Mouse (Mus musculus): ENCODE results near the gene Nr1h2. TPM values are rescaled to one million over a fixed set of nuclear protein-coding genes. Genes with fewer than 3 reads are reported as not detected.

Gene Nr1h2
- polyA plus RNA-seq, 1 experiment from 2014 or later = 70.2 TPM

GRCm38 (mm10) chr7:44526414-44527154, 27.2 kb downstream of the Nr1h2 start:
- no peaks in the 10 kb centered on the region for H3K36me3 ChIP-seq (ENCODE audit: control insufficient read depth, insufficient read depth, low read length)
- H3K4me2 ChIP-seq (ENCODE audit: low read depth, severe bottlenecking) = no peak overlapping the region
- no peaks in the 10 kb centered on the region for H3K4me1 ChIP-seq (ENCODE audit: control insufficient read depth, insufficient read depth, low read length)
- H3K27ac ChIP-seq (replicated peaks; ENCODE audit: low read depth, low read length) = no peak overlapping the region
- DNase-seq (ENCODE audit: low spot score) = no peak
- H3K9ac ChIP-seq (ENCODE audit: low read length) = no peak overlapping the region
- 84% methylated on average over 14 of the region's 14 CpGs for WGBS
- H3K4me3 ChIP-seq (ENCODE audit: low read depth, low read length) = no peak overlapping the region
- peaks cover 52% of the 10 kb centered on the region for H3K27me3 ChIP-seq (ENCODE audit: control insufficient read depth, insufficient read depth, low read length)
- H3K9me3 ChIP-seq (ENCODE audit: control insufficient read depth, low read length) = no peaks in the 10 kb centered on the region
- no peak for ATAC-seq (ENCODE audit: insufficient number of reproducible peaks, low FRiP score, low TSS enrichment, low read depth)

- no peaks in the 10 kb centered on the region for H3K9me3 ChIP-seq (ENCODE audit: control insufficient read depth, low read length)
- DNase-seq (ENCODE audit: low spot score) = no peak
- H3K36me3 ChIP-seq (ENCODE audit: control insufficient read depth, insufficient read depth, low read length) = no peaks in the 10 kb centered on the region
- 18% methylated on average over 22 of the region's 22 CpGs for WGBS
- H3K9ac ChIP-seq (ENCODE audit: low read length) = peak overlapping the region; percentile 28; the same call in 1 of the 2 replicates
- H3K4me3 ChIP-seq (ENCODE audit: low read depth, low read length) = 0 out of 2 replicates have a peak overlapping the region, but pooled peaks have one; percentile 5
- no peak overlapping the region for H3K4me2 ChIP-seq (ENCODE audit: low read depth, severe bottlenecking)
- ATAC-seq (ENCODE audit: insufficient number of reproducible peaks, low FRiP score, low TSS enrichment, low read depth) = no peak
- H3K4me1 ChIP-seq (ENCODE audit: control insufficient read depth, insufficient read depth, low read length) = no peaks in the 10 kb centered on the region
- no peak overlapping the region for H3K27ac ChIP-seq (replicated peaks; ENCODE audit: low read depth, low read length)
- H3K27me3 ChIP-seq (ENCODE audit: control insufficient read depth, insufficient read depth, low read length) = peaks cover 56% of the 10 kb centered on the region
Observed at GRCm38 (mm10) chr7:44525126-44525832, 28.5 kb downstream of the Nr1h2 start.

GRCm38 (mm10) chr7:44524502-44524901, 29.2 kb downstream of the Nr1h2 start, which contains the start of gene Mybpc2:
Gene Mybpc2, minus strand, starts transcription at chr7:44524656.
- H3K27me3 ChIP-seq (ENCODE audit: control insufficient read depth, insufficient read depth, low read length) = peaks cover 56% of the 10 kb centered on the region
- no peak within 1 kb of the TSS for H3K4me2 ChIP-seq (ENCODE audit: low read depth, severe bottlenecking)
- no peaks in the 10 kb centered on the region for H3K36me3 ChIP-seq (ENCODE audit: control insufficient read depth, insufficient read depth, low read length)
- ATAC-seq (ENCODE audit: insufficient number of reproducible peaks, low FRiP score, low TSS enrichment, low read depth) (no peak), DNase-seq (ENCODE audit: low spot score) (no peak)
- H3K9me3 ChIP-seq (ENCODE audit: control insufficient read depth, low read length) = no peaks in the 10 kb centered on the region
- 25% methylated on average over 12 of the region's 12 CpGs for WGBS
- H3K9ac ChIP-seq (ENCODE audit: low read length) = peak within 1 kb of the TSS; percentile 28; the same call in 1 of the 2 replicates
- H3K4me1 ChIP-seq (ENCODE audit: control insufficient read depth, insufficient read depth, low read length) = no peaks in the 10 kb centered on the region
- 0 out of 2 replicates have a peak within 1 kb of the TSS, but pooled peaks have one; percentile 5 for H3K4me3 ChIP-seq (ENCODE audit: low read depth, low read length)
- no peak within 1 kb of the TSS for H3K27ac ChIP-seq (replicated peaks; ENCODE audit: low read depth, low read length)

GRCm38 (mm10) chr7:44523056-44523455, 30.7 kb downstream of the Nr1h2 start:
- Histone ChIP-seq H3K27me3 (ENCODE audit: control insufficient read depth, insufficient read depth, low read length) (peaks cover 55% of the 10 kb centered on the region), H3K4me3 (ENCODE audit: low read depth, low read length) (no peak overlapping the region), H3K36me3 (ENCODE audit: control insufficient read depth, insufficient read depth, low read length) (no peaks in the 10 kb centered on the region), H3K9ac (ENCODE audit: low read length) (no peak overlapping the region), H3K4me1 (ENCODE audit: control insufficient read depth, insufficient read depth, low read length) (no peaks in the 10 kb centered on the region), H3K27ac (replicated peaks; ENCODE audit: low read depth, low read length) (no peak overlapping the region), H3K9me3 (ENCODE audit: control insufficient read depth, low read length) (no peaks in the 10 kb centered on the region), H3K4me2 (ENCODE audit: low read depth, severe bottlenecking) (no peak overlapping the region)
- DNase-seq (ENCODE audit: low spot score) (no peak), ATAC-seq (ENCODE audit: insufficient number of reproducible peaks, low FRiP score, low TSS enrichment, low read depth) (no peak)
- 78% methylated on average over 2 of the region's 2 CpGs for WGBS

- Histone ChIP-seq H3K4me2 (ENCODE audit: low read depth, severe bottlenecking) (no peak overlapping the region; the same call in 1 of the 2 replicates), H3K4me1 (ENCODE audit: control insufficient read depth, insufficient read depth, low read length) (no peaks in the 10 kb centered on the region), H3K36me3 (ENCODE audit: control insufficient read depth, insufficient read depth, low read length) (no peaks in the 10 kb centered on the region), H3K27ac (replicated peaks; ENCODE audit: low read depth, low read length) (no peak overlapping the region), H3K27me3 (ENCODE audit: control insufficient read depth, insufficient read depth, low read length) (peaks cover 48% of the 10 kb centered on the region), H3K9me3 (ENCODE audit: control insufficient read depth, low read length) (no peaks in the 10 kb centered on the region), H3K9ac (ENCODE audit: low read length) (peak overlapping the region; percentile 27; the same call in 1 of the 2 replicates), H3K4me3 (ENCODE audit: low read depth, low read length) (no peak overlapping the region)
- 0 out of 2 replicates have a peak, but pooled peaks have one; percentile 12 for ATAC-seq (ENCODE audit: insufficient number of reproducible peaks, low FRiP score, low TSS enrichment, low read depth)
- 2% methylated on average over 20 of the region's 20 CpGs for WGBS
- DNase-seq (ENCODE audit: low spot score) = peak; percentile 75
Observed at GRCm38 (mm10) chr7:44521710-44522109, 32.0 kb downstream of the Nr1h2 start.

- no peak overlapping the region for H3K27ac ChIP-seq (replicated peaks; ENCODE audit: low read depth, low read length)
- H3K9me3 ChIP-seq (ENCODE audit: control insufficient read depth, low read length) = no peaks in the 10 kb centered on the region
- ATAC-seq (ENCODE audit: insufficient number of reproducible peaks, low FRiP score, low TSS enrichment, low read depth) (no peak), DNase-seq (ENCODE audit: low spot score) (no peak)
- no peaks in the 10 kb centered on the region for H3K4me1 ChIP-seq (ENCODE audit: control insufficient read depth, insufficient read depth, low read length)
- WGBS = 63% methylated on average over 3 of the region's 3 CpGs
- H3K9ac ChIP-seq (ENCODE audit: low read length) = no peak overlapping the region
- no peak overlapping the region for H3K4me3 ChIP-seq (ENCODE audit: low read depth, low read length)
- H3K4me2 ChIP-seq (ENCODE audit: low read depth, severe bottlenecking) = no peak overlapping the region
- H3K27me3 ChIP-seq (ENCODE audit: control insufficient read depth, insufficient read depth, low read length) = peaks cover 42% of the 10 kb centered on the region
- no peaks in the 10 kb centered on the region for H3K36me3 ChIP-seq (ENCODE audit: control insufficient read depth, insufficient read depth, low read length)
Observed at GRCm38 (mm10) chr7:44520990-44521389, 32.8 kb downstream of the Nr1h2 start.

GRCm38 (mm10) chr7:44519240-44519913, 34.4 kb downstream of the Nr1h2 start:
- no peak for DNase-seq (ENCODE audit: low spot score)
- H3K27me3 ChIP-seq (ENCODE audit: control insufficient read depth, insufficient read depth, low read length) = peaks cover 32% of the 10 kb centered on the region
- WGBS = 75% methylated on average over 9 of the region's 9 CpGs
- H3K4me2 ChIP-seq (ENCODE audit: low read depth, severe bottlenecking) = no peak overlapping the region
- H3K4me3 ChIP-seq (ENCODE audit: low read depth, low read length) = no peak overlapping the region
- H3K36me3 ChIP-seq (ENCODE audit: control insufficient read depth, insufficient read depth, low read length) = no peaks in the 10 kb centered on the region
- ATAC-seq (ENCODE audit: insufficient number of reproducible peaks, low FRiP score, low TSS enrichment, low read depth) = no peak
- H3K27ac ChIP-seq (replicated peaks; ENCODE audit: low read depth, low read length) = no peak overlapping the region
- H3K9ac ChIP-seq (ENCODE audit: low read length) = no peak overlapping the region
- no peaks in the 10 kb centered on the region for H3K9me3 ChIP-seq (ENCODE audit: control insufficient read depth, low read length)
- H3K4me1 ChIP-seq (ENCODE audit: control insufficient read depth, insufficient read depth, low read length) = no peaks in the 10 kb centered on the region

- H3K27me3 ChIP-seq (ENCODE audit: control insufficient read depth, insufficient read depth, low read length) = no peaks in the 10 kb centered on the region
- H3K36me3 ChIP-seq (ENCODE audit: control insufficient read depth, insufficient read depth, low read length) = no peaks in the 10 kb centered on the region
- DNase-seq (ENCODE audit: low spot score) = no peak
- no peaks in the 10 kb centered on the region for H3K4me1 ChIP-seq (ENCODE audit: control insufficient read depth, insufficient read depth, low read length)
- no peak for ATAC-seq (ENCODE audit: insufficient number of reproducible peaks, low FRiP score, low TSS enrichment, low read depth)
- no peak overlapping the region for H3K9ac ChIP-seq (ENCODE audit: low read length)
- no peak overlapping the region for H3K27ac ChIP-seq (replicated peaks; ENCODE audit: low read depth, low read length)
- no peaks in the 10 kb centered on the region for H3K9me3 ChIP-seq (ENCODE audit: control insufficient read depth, low read length)
- H3K4me2 ChIP-seq (ENCODE audit: low read depth, severe bottlenecking) = no peak overlapping the region
- no peak overlapping the region for H3K4me3 ChIP-seq (ENCODE audit: low read depth, low read length)
Observed at GRCm38 (mm10) chr7:44507491-44507890, 46.3 kb downstream of the Nr1h2 start.
